Mouse (Mus musculus) liver, adult 2 months (tissue): ENCODE results near the gene Gapdhs. TPM values are rescaled to one million over a fixed set of nuclear protein-coding genes. Genes with fewer than 3 reads are reported as not detected.
"Not testable (repeated sequence)": the region's sequence is repeated elsewhere in the genome, so short reads cannot be mapped to it uniquely, and the experiment has no call there.

ENCODE experiments used
- DNase-seq: peaks from one replicate; pipeline ENCODE4 v3.0.0-alpha.2; 2011; ENCODE audit warnings: low read depth, low spot score; ENCODE audit errors: extremely low read depth
- H3K27ac ChIP-seq: fragments of 200-500 bp; replicated peaks from 2 replicates; pipeline ENCODE4 v1.5.1; 2012; ENCODE audit warnings: low read depth, mild to moderate bottlenecking, control low read depth, inconsistent platforms, low read length; ENCODE audit not compliant: insufficient read depth
- H3K27me3 ChIP-seq: fragments of 200-500 bp; 2 replicates; pipeline ENCODE4 v1.6.1; 2012; ENCODE audit warnings: mild to moderate bottlenecking, moderate library complexity, low read length, inconsistent platforms; ENCODE audit not compliant: control insufficient read depth, insufficient read depth
- H3K36me3 ChIP-seq: fragments of 200-500 bp; 2 replicates; pipeline ENCODE4 v1.6.1; 2012; ENCODE audit warnings: low read length, inconsistent platforms; ENCODE audit not compliant: control insufficient read depth, insufficient read depth
- H3K4me1 ChIP-seq: fragments of 200-500 bp; 2 replicates; pipeline ENCODE4 v1.6.1; 2011; ENCODE audit warnings: low read length; ENCODE audit not compliant: control insufficient read depth, insufficient read depth
- H3K4me3 ChIP-seq: fragments of 200-500 bp; 2 replicates; pipeline ENCODE4 v1.5.1; 2011; ENCODE audit warnings: low read depth, mild to moderate bottlenecking, control low read depth, low read length, moderate library complexity; ENCODE audit not compliant: insufficient read depth
- H3K79me2 ChIP-seq: fragments of 200-500 bp; 2 replicates; pipeline ENCODE4 v1.6.1; 2012; ENCODE audit warnings: inconsistent platforms, mild to moderate bottlenecking, low read length, moderate library complexity; ENCODE audit not compliant: control insufficient read depth, insufficient read depth
- H3K9ac ChIP-seq: fragments of 200-500 bp; 2 replicates; pipeline ENCODE4 v1.6.1; 2012; ENCODE audit warnings: low read depth, mild to moderate bottlenecking, control low read depth, inconsistent platforms, low read length
- CTCF ChIP-seq: fragments of 200-500 bp; IDR thresholded peaks from 2 replicates; pipeline ENCODE4 v1.5.1; 2011; ENCODE audit warnings: low read depth, low read length, control low read depth
- POLR2A ChIP-seq: fragments of 200-500 bp; IDR thresholded peaks from 2 replicates; pipeline ENCODE4 v1.6.1; 2011; ENCODE audit warnings: low read length, control low read depth; ENCODE audit not compliant: insufficient read depth; ENCODE audit errors: extremely low read depth
- WGBS: fragments of 180-500 bp; shearing (Covaris S2); methylation state at CpG from one replicate; pipeline ENCODE4 v1.1.7; 2018; 5-methylcytosine and 5-hydroxymethylcytosine counted together
- polyA plus RNA-seq: library from polyadenylated mRNA; depleted of rRNA; stranded (reverse); fragments of >200 nt; gene quantifications from 2 replicates; pipeline ENCODE4 v1.2.3, GENCODE M21; 2012
- total RNA-seq: library from RNA; depleted of rRNA; stranded (reverse); fragments of >200 nt; gene quantifications from 2 replicates; pipeline ENCODE4 v1.2.3, GENCODE M21; 2014

Gapdhs gene
- total and polyA plus RNA-seq, 2 experiments: 1.3 TPM; not detected in 1

GRCm38 (mm10) chr7:30751086-30751669 lies 7.7 kb upstream of the Gapdhs start, which contains the start of gene Sbsn:
Sbsn (plus strand) TSS chr7:30751471.
- Histone ChIP-seq H3K79me2 (no peaks in the 10 kb centered on the region), H3K4me1 (no peaks in the 10 kb centered on the region), H3K27ac (no peak within 1 kb of the TSS), H3K36me3 (no peaks in the 10 kb centered on the region), H3K27me3 (no peaks in the 10 kb centered on the region), H3K9ac (no peak within 1 kb of the TSS), H3K4me3 (no peak within 1 kb of the TSS)
- no peak for TF ChIP-seq CTCF
- TF ChIP-seq POLR2A: no peak
- no peak for DNase-seq
- 60% methylated on average over 5 of the region's 5 CpGs for WGBS

- Histone ChIP-seq H3K9ac (no peak overlapping the region), H3K79me2 (no peaks in the 10 kb centered on the region), H3K4me1 (no peaks in the 10 kb centered on the region), H3K36me3 (no peaks in the 10 kb centered on the region), H3K27ac (no peak overlapping the region), H3K4me3 (no peak overlapping the region), H3K27me3 (no peaks in the 10 kb centered on the region)
- no peak for TF ChIP-seq CTCF
- TF ChIP-seq POLR2A: no peak
- DNase-seq: no peak
- 86% methylated on average over 13 of the region's 13 CpGs for WGBS
Observed at GRCm38 (mm10) chr7:30749824-30750606, 6.5 kb upstream of the Gapdhs start.

- Histone ChIP-seq H3K4me1 (no peaks in the 10 kb centered on the region; the same call in 1 of the 2 replicates), H3K27ac (no peak overlapping the region), H3K36me3 (no peaks in the 10 kb centered on the region), H3K27me3 (no peaks in the 10 kb centered on the region), H3K9ac (no peak overlapping the region), H3K79me2 (no peaks in the 10 kb centered on the region), H3K4me3 (no peak overlapping the region)
- no peak for TF ChIP-seq CTCF
- no peak for TF ChIP-seq POLR2A
- WGBS: 90% methylated on average over 7 of the region's 7 CpGs
- DNase-seq: no peak
Observed at GRCm38 (mm10) chr7:30747525-30748204, 4.2 kb upstream of the Gapdhs start.

GRCm38 (mm10) chr7:30744022-30744598 lies 629 bp upstream of the Gapdhs start:
- Histone ChIP-seq H3K36me3 (no peaks in the 10 kb centered on the region), H3K79me2 (no peaks in the 10 kb centered on the region), H3K4me1 (no peaks in the 10 kb centered on the region; the same call in 1 of the 2 replicates), H3K9ac (no peak overlapping the region), H3K27ac (no peak overlapping the region), H3K27me3 (no peaks in the 10 kb centered on the region), H3K4me3 (no peak overlapping the region)
- 24% methylated on average over 4 of the region's 4 CpGs for WGBS
- TF ChIP-seq POLR2A: no peak
- no peak for TF ChIP-seq CTCF
- DNase-seq: peak; percentile 59

GRCm38 (mm10) chr7:30742570-30742969 lies 911 bp downstream of the Gapdhs start:
- not testable (repeated sequence) for H3K36me3 ChIP-seq, H3K9ac ChIP-seq, H3K27ac ChIP-seq, H3K4me1 ChIP-seq, H3K79me2 ChIP-seq, H3K4me3 ChIP-seq, H3K27me3 ChIP-seq, DNase-seq
- whole genome bisulfite sequencing: 80% methylated on average over 2 of the region's 2 CpGs
